Mouse (Mus musculus) E14TG2a.4 (cell line): ENCODE measurements around the gene Plekho2.

Experiments
- CTCF ChIP-seq: conservative IDR thresholded peaks from 2 replicates; pipeline ENCODE4 v1.5.1; 2014; ENCODE audit warnings: low read length
- NANOG ChIP-seq: IDR thresholded peaks from 2 replicates; pipeline ENCODE4 v1.6.1; 2014; ENCODE audit warnings: borderline replicate concordance, low read length, mixed read lengths

DNA sequence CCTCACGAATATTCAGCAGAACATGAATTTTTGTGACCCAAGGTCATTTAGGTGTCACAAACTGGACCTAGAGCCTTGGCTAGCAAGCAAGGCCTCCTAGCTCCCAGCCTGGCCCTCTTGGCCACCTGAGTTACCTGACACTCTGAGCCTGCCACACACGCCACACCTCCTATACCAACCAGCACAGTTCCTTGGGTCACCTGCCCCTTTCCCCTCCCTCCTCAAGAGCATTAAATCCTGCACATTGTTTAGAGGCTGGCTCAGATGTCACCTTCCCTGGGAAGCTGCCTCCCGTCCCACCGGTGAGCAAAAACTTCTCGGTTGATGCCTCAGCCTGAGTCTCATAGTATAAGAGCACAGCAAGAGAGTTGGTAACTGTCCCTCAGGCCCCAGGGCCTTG lies 48.6 kb downstream of the Plekho2 start:
- TF ChIP-seq CTCF, result no peak
- TF ChIP-seq NANOG, result no peak
